Mouse (Mus musculus): ENCODE data around the gene Ip6k3.

GRCm38 (mm10) chr17:27160905-27161304, 6.7 kb downstream of the Ip6k3 start:
- TF ChIP-seq CTCF (IDR thresholded peaks at IDR 0.05; ENCODE audit: low read depth) (no peak), EP300 (IDR thresholded peaks at IDR 0.05; ENCODE audit: low read depth) (no peak)

All from liver, embryonic 14.5 days (tissue).